In the genomic region with DNA sequence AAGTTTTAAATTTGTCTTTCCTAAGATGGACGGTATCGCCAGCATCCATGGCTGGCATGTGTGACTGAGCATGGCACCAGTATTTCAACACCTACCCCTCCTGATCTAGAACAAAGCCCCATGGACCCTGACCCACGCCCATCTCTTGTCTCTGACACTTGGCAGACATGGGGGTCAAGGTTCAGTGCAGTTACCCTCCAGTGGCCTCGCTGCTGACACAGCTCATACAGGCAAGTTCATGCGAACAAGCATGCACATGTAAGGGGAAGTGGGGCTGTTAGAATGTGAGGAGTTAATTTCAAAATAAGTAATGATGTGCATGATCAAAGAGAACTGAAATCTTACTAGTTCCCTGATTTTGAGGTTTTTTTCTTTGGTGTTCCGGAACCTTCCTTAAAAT, we compare ENCODE assay signal across 17 mouse cellular contexts. TPM values are rescaled to one million over a fixed set of nuclear protein-coding genes. Genes with fewer than 3 reads are reported as not detected.
DNase-seq lines count a peak whose midpoint lies in the region; ATAC-seq and TF ChIP-seq lines count a peak whose summit lies in the region.
"Had no signal": no experiment of that assay in that cellular context is flagged by ENCODE, and none has a peak within 500 bp of the region (broad histone marks: within the 10 kb centered on the region; RNA-seq: fewer than 3 reads in every experiment).

No protein-coding gene starts in this region.

- H3K4me1 ChIP-seq in spleen, adult 2 months (ENCODE audit: control insufficient read depth, insufficient read depth, insufficient read length), result peaks cover 10% of the 10 kb centered on the region; the same call in 1 of the 2 replicates
- H3K4me1 ChIP-seq in hindbrain, embryonic 12.5 days, result no peaks in the 10 kb centered on the region
- H3K4me1 ChIP-seq in forebrain, embryonic 12.5 days, result no peaks in the 10 kb centered on the region
- H3K4me1 ChIP-seq: liver, embryonic 13.5 days; neural tube, embryonic 13.5 days; stomach, embryonic 15.5 days had no signal

- no peaks in the 10 kb centered on the region for H3K36me3 ChIP-seq in spleen, adult 2 months (ENCODE audit: control insufficient read depth, insufficient read depth, low read length)
- H3K36me3 ChIP-seq in hindbrain, embryonic 12.5 days, result no peaks in the 10 kb centered on the region
- peaks cover 10% of the 10 kb centered on the region for H3K36me3 ChIP-seq in forebrain, embryonic 12.5 days (replicated peaks)
- H3K36me3 ChIP-seq: liver, embryonic 13.5 days; stomach, embryonic 15.5 days had no signal

- 74% methylated on average over 6 of the region's 6 CpGs for WGBS in spleen, adult 2 months
- WGBS in hindbrain, embryonic 12.5 days, result 79% methylated on average over 6 of the region's 6 CpGs
- 92% methylated on average over 6 of the region's 6 CpGs for WGBS in forebrain, embryonic 12.5 days

- no peaks in the 10 kb centered on the region for H3K27me3 ChIP-seq in spleen, adult 2 months (ENCODE audit: control insufficient read depth, insufficient read depth, low read length)
- no peaks in the 10 kb centered on the region for H3K27me3 ChIP-seq in hindbrain, embryonic 12.5 days
- no peaks in the 10 kb centered on the region for H3K27me3 ChIP-seq in forebrain, embryonic 12.5 days
- H3K27me3 ChIP-seq: liver, embryonic 13.5 days; neural tube, embryonic 13.5 days; stomach, embryonic 15.5 days had no signal

- H3K9ac ChIP-seq in hindbrain, embryonic 12.5 days, result no peak overlapping the region
- H3K9ac ChIP-seq in forebrain, embryonic 12.5 days, result no peak overlapping the region
- H3K9ac ChIP-seq: liver, embryonic 13.5 days; neural tube, embryonic 13.5 days; stomach, embryonic 15.5 days had no signal

- no peaks in the 10 kb centered on the region for H3K9me3 ChIP-seq in hindbrain, embryonic 12.5 days (replicated peaks)
- no peaks in the 10 kb centered on the region for H3K9me3 ChIP-seq in forebrain, embryonic 12.5 days
- H3K9me3 ChIP-seq: liver, embryonic 13.5 days; neural tube, embryonic 13.5 days; stomach, embryonic 15.5 days had no signal

- H3K27ac ChIP-seq in spleen, adult 2 months (ENCODE audit: insufficient read depth, low read length), result peak overlapping the region; percentile 59
- no peak overlapping the region for H3K27ac ChIP-seq in hindbrain, embryonic 12.5 days
- no peak overlapping the region for H3K27ac ChIP-seq in forebrain, embryonic 12.5 days
- H3K27ac ChIP-seq: liver, embryonic 13.5 days; neural tube, embryonic 13.5 days; stomach, embryonic 15.5 days had no signal

- ATAC-seq in hindbrain, embryonic 12.5 days (ENCODE audit: low FRiP score), result no peak
- no peak for ATAC-seq in forebrain, embryonic 12.5 days (ENCODE audit: low FRiP score)

- no peak for TF ChIP-seq POLR2A in spleen, adult 2 months (IDR thresholded peaks at IDR 0.05; ENCODE audit: low read depth, low read length)

- no peak for DNase-seq in spleen, adult 2 months (ENCODE audit: low read depth in 1 of 2, low spot score in 2 of 2)
- no peak for DNase-seq in spleen, adult 12 weeks (ENCODE audit: low spot score)
- peak; percentile 86 for DNase-seq in kidney, adult 9 months
- peak; percentile 22 to 55 for DNase-seq in kidney, postnatal 4 days
- peak; percentile 55 for DNase-seq in yolk sac, embryonic 10.5 days (ENCODE audit: low spot score)
- no peak for DNase-seq in urinary bladder, postnatal 10 days (ENCODE audit: low spot score)
- DNase-seq: adrenal gland, postnatal 14 days; cerebellum, adult 9-11 months; gastrocnemius, postnatal 10 days; liver, embryonic 13.5 days; thymus, adult 2 months had no signal

- no peak for TF ChIP-seq CTCF in spleen, adult 2 months (IDR thresholded peaks at IDR 0.05; ENCODE audit: extremely low read depth, insufficient read depth, insufficient read length, insufficient replicate concordance)

- H3K4me3 ChIP-seq in spleen, adult 2 months (ENCODE audit: extremely low read depth, insufficient read depth, insufficient read length), result no peak overlapping the region
- no peak overlapping the region for H3K4me3 ChIP-seq in hindbrain, embryonic 12.5 days
- H3K4me3 ChIP-seq in forebrain, embryonic 12.5 days (replicated peaks), result no peak overlapping the region
- H3K4me3 ChIP-seq: liver, embryonic 13.5 days; neural tube, embryonic 13.5 days; stomach, embryonic 15.5 days had no signal

- no peak overlapping the region for H3K4me2 ChIP-seq in hindbrain, embryonic 12.5 days (replicated peaks)
- no peak overlapping the region for H3K4me2 ChIP-seq in forebrain, embryonic 12.5 days
- H3K4me2 ChIP-seq: liver, embryonic 13.5 days; neural tube, embryonic 13.5 days; stomach, embryonic 15.5 days had no signal

RNA-seq across cellular contexts. Expression of a gene that starts 11.0 kb away (rescaled TPM):
- polyA plus RNA-seq in spleen, adult 2 months (2012; rRNA removed), result 0.29 and 0.32 TPM in 2 replicates
- 34.1 TPM in 2 replicates for polyA plus RNA-seq in hindbrain, embryonic 12.5 days (2016; fragmentation: Nextera tagmentation; extraction: Ambion mirVana)
- polyA plus RNA-seq in forebrain, embryonic 12.5 days (2016; fragmentation: Nextera tagmentation; extraction: Ambion mirVana), result 35.0 and 36.8 TPM in 2 replicates

RNA-seq across cellular contexts. Expression of a gene that starts 24.4 kb away (rescaled TPM):
- 38.6 and 40.3 TPM in 2 replicates for polyA plus RNA-seq in spleen, adult 2 months (2012; rRNA removed)
- polyA plus RNA-seq in hindbrain, embryonic 12.5 days (2016; fragmentation: Nextera tagmentation; extraction: Ambion mirVana), result 50.7 and 57.6 TPM in 2 replicates
- polyA plus RNA-seq in forebrain, embryonic 12.5 days (2016; fragmentation: Nextera tagmentation; extraction: Ambion mirVana), result 54.3 and 57.9 TPM in 2 replicates

RNA-seq across cellular contexts. Expression of a gene that starts 40.9 kb away (rescaled TPM):
- polyA plus RNA-seq in spleen, adult 2 months (2012; rRNA removed), result 0.08 and 0.14 TPM in 2 replicates
- polyA plus RNA-seq in hindbrain, embryonic 12.5 days (2016; fragmentation: Nextera tagmentation; extraction: Ambion mirVana), result 0.75 and 0.91 TPM in 2 replicates
- 0.14 and 0.18 TPM in 2 replicates for polyA plus RNA-seq in forebrain, embryonic 12.5 days (2016; fragmentation: Nextera tagmentation; extraction: Ambion mirVana)
- polyA plus RNA-seq: C2C12; limb, embryonic 11.5 days had no signal

RNA-seq across cellular contexts. Expression of a gene that starts 43.7 kb away (rescaled TPM):
- 82.2 and 98.8 TPM in 2 replicates for polyA plus RNA-seq in spleen, adult 2 months (2012; rRNA removed)
- 0.35 and 0.37 TPM in 2 replicates for polyA plus RNA-seq in hindbrain, embryonic 12.5 days (2016; fragmentation: Nextera tagmentation; extraction: Ambion mirVana)
- polyA plus RNA-seq in forebrain, embryonic 12.5 days (2016; fragmentation: Nextera tagmentation; extraction: Ambion mirVana), result 0.32 and 0.42 TPM in 2 replicates
- polyA plus RNA-seq: C2C12 had no signal

Comparison
In these comparisons a context has a peak if more than half of its experiments do, and no peak if none do; other contexts are left out.
1. DNase-seq: peak in kidney, adult 9 months (single experiment), kidney, postnatal 4 days (2 of 2) and yolk sac, embryonic 10.5 days (single experiment); none in spleen, adult 2 months (0 of 2), spleen, adult 12 weeks (single experiment) and urinary bladder, postnatal 10 days (single experiment).
2. RNA of a gene that starts 11.0 kb away (polyA plus RNA-seq): 35.0 to 36.8 TPM in forebrain, embryonic 12.5 days and 34.1 TPM in hindbrain, embryonic 12.5 days; 0.29 to 0.32 TPM in spleen, adult 2 months; every median in the first group is over 10 times any median in the second.